Mouse (Mus musculus): ENCODE data around the gene Pfkfb1.
A peak's percentile ranks its signal among the peaks of the same experiment; 100 is the strongest.

Gene Pfkfb1

GRCm38 (mm10) chrX:150588023-150588764, at the start of gene Pfkfb1:
Gene Pfkfb1 (plus strand): TSS chrX:150588229.
- peak; percentile 72 for DNase-seq (ENCODE audit: low spot score)

- no peak for DNase-seq (ENCODE audit: low spot score)
Measured at GRCm38 (mm10) chrX:150540111-150540510, 47.9 kb upstream of the Pfkfb1 start.

- no peak for DNase-seq (ENCODE audit: low spot score)
Measured at GRCm38 (mm10) chrX:150541684-150542083, 46.3 kb upstream of the Pfkfb1 start.

- DNase-seq (ENCODE audit: low spot score) = no peak
Measured at GRCm38 (mm10) chrX:150547239-150547638, 40.8 kb upstream of the Pfkfb1 start, which contains the start of gene Alas2. Gene Alas2 (plus strand): TSS chrX:150547375.

- DNase-seq (ENCODE audit: low spot score) = peak; percentile 9
Measured at GRCm38 (mm10) chrX:150549639-150550038, 38.4 kb upstream of the Pfkfb1 start.

- DNase-seq (ENCODE audit: low spot score) = no peak
Measured at GRCm38 (mm10) chrX:150551986-150552385, 36.0 kb upstream of the Pfkfb1 start.

GRCm38 (mm10) chrX:150554032-150554431, 34.0 kb upstream of the Pfkfb1 start:
- no peak for DNase-seq (ENCODE audit: low spot score)

GRCm38 (mm10) chrX:150564644-150565357, 23.2 kb upstream of the Pfkfb1 start:
- no peak for DNase-seq (ENCODE audit: low spot score)

- DNase-seq (ENCODE audit: low spot score) = no peak
Measured at GRCm38 (mm10) chrX:150581921-150582320, 6.1 kb upstream of the Pfkfb1 start.

- no peak for DNase-seq (ENCODE audit: low spot score)
Measured at GRCm38 (mm10) chrX:150585116-150585515, 2.9 kb upstream of the Pfkfb1 start.

GRCm38 (mm10) chrX:150589696-150590095, 1.7 kb downstream of the Pfkfb1 start, which contains the start of gene Apex2:
Gene Apex2 (minus strand): TSS chrX:150589868.
- no peak for DNase-seq (ENCODE audit: low spot score)

- no peak for DNase-seq (ENCODE audit: low spot score)
Measured at GRCm38 (mm10) chrX:150593266-150594035, 5.4 kb downstream of the Pfkfb1 start.

- no peak for DNase-seq (ENCODE audit: low spot score)
Measured at GRCm38 (mm10) chrX:150594176-150594575, 6.1 kb downstream of the Pfkfb1 start.

GRCm38 (mm10) chrX:150595016-150595760, 7.2 kb downstream of the Pfkfb1 start:
- DNase-seq (ENCODE audit: low spot score) = no peak

GRCm38 (mm10) chrX:150598882-150599281, 10.9 kb downstream of the Pfkfb1 start:
- no peak for DNase-seq (ENCODE audit: low spot score)

GRCm38 (mm10) chrX:150636421-150636820, 48.4 kb downstream of the Pfkfb1 start:
- no peak for DNase-seq (ENCODE audit: low spot score)

GRCm38 (mm10) chrX:150656122-150656907, 68.3 kb downstream of the Pfkfb1 start:
- no peak for DNase-seq (ENCODE audit: low spot score)

GRCm38 (mm10) chrX:150656908-150657796, 69.1 kb downstream of the Pfkfb1 start, which contains the start of gene Tro:
Gene Tro (minus strand): TSS chrX:150657583.
- DNase-seq (ENCODE audit: low spot score) = no peak

GRCm38 (mm10) chrX:150657797-150658118, 69.7 kb downstream of the Pfkfb1 start:
- no peak for DNase-seq (ENCODE audit: low spot score)

GRCm38 (mm10) chrX:150662809-150663208, 74.8 kb downstream of the Pfkfb1 start:
- no peak for DNase-seq (ENCODE audit: low spot score)

Data from ovary, adult 18-20 months (tissue).